Mouse (Mus musculus) thymus, postnatal 36 days (tissue): ENCODE measurements at regions not wholly inside any gene's neighbourhood (a gene's known extent, or its start where the extent isn't known, plus 50 kb on each side); places are given as distances from the start of the nearest gene placed in this dataset.
A peak's percentile ranks its signal among the peaks of the same experiment; 100 is the strongest.
"Not testable (repeated sequence)": the region's sequence is repeated elsewhere in the genome, so short reads cannot be mapped to it uniquely, and the experiment has no call there.

ENCODE experiments used
- DNase-seq, 2 experiments: peaks; one replicate each; pipeline ENCODE4 v3.0.0; 2022; ENCODE audit warnings: mixed read lengths in 2 of 2

- no peak for DNase-seq
Measured at GRCm38 (mm10) chr6:140816359-140816758, 87.3 kb downstream of the Gm11077 start.

- DNase-seq: no peak
Measured at GRCm38 (mm10) chr6:140816831-140817230, 87.7 kb downstream of the Gm11077 start.

GRCm38 (mm10) chr6:140819451-140819878 is 90.4 kb downstream of the Gm11077 start:
- peak; percentile 8 to 20 for DNase-seq

GRCm38 (mm10) chr6:140826522-140826921 is 97.4 kb downstream of the Gm11077 start:
- DNase-seq: no peak

GRCm38 (mm10) chr6:140827651-140828050 is 98.6 kb downstream of the Gm11077 start:
- no peak for DNase-seq

- DNase-seq: no peak
Measured at GRCm38 (mm10) chr6:140843292-140843991, 114.4 kb downstream of the Gm11077 start.

- DNase-seq: no peak
Measured at GRCm38 (mm10) chr6:140847165-140847564, 118.1 kb downstream of the Gm11077 start.

- no peak for DNase-seq
Measured at GRCm38 (mm10) chr6:140852420-140852819, 123.3 kb downstream of the Gm11077 start.

- DNase-seq: peak; percentile 15 to 26
Measured at GRCm38 (mm10) chr6:140853508-140853907, 124.4 kb downstream of the Gm11077 start.

- no peak for DNase-seq
Measured at GRCm38 (mm10) chr6:140854691-140855090, 125.6 kb downstream of the Gm11077 start.

GRCm38 (mm10) chr6:140856468-140857117 is 127.5 kb downstream of the Gm11077 start:
- DNase-seq: no peak

- DNase-seq: no peak
Measured at GRCm38 (mm10) chr6:140857118-140857746, 128.1 kb downstream of the Gm11077 start.

GRCm38 (mm10) chr6:140869523-140869922 is 140.4 kb downstream of the Gm11077 start:
- not testable (repeated sequence) for DNase-seq

- DNase-seq: no peak
Measured at GRCm38 (mm10) chr6:140874831-140875230, 145.7 kb downstream of the Gm11077 start.

GRCm38 (mm10) chr6:140883651-140884050 is 154.6 kb downstream of the Gm11077 start:
- DNase-seq: no peak

- DNase-seq: no peak
Measured at GRCm38 (mm10) chr6:140888610-140889009, 159.5 kb downstream of the Gm11077 start.

GRCm38 (mm10) chr6:140890060-140890459 is 161.0 kb downstream of the Gm11077 start:
- no peak for DNase-seq

GRCm38 (mm10) chr6:140890591-140890990 is 161.5 kb downstream of the Gm11077 start:
- no peak for DNase-seq

GRCm38 (mm10) chr6:140894467-140894866 is 165.4 kb downstream of the Gm11077 start:
- no peak for DNase-seq

- no peak for DNase-seq
Measured at GRCm38 (mm10) chr6:140895441-140895840, 166.4 kb downstream of the Gm11077 start.

GRCm38 (mm10) chr6:140897111-140897510 is 168.0 kb downstream of the Gm11077 start:
- DNase-seq: no peak

GRCm38 (mm10) chr6:140924319-140924981 is 195.4 kb downstream of the Gm11077 start:
- no peak for DNase-seq

- no peak for DNase-seq
Measured at GRCm38 (mm10) chr6:140927616-140928015, 198.5 kb downstream of the Gm11077 start.
